Mouse (Mus musculus) spleen, postnatal 4 days (tissue): ENCODE measurements around the gene Rps27a.
"Not testable (repeated sequence)": the region's sequence is repeated elsewhere in the genome, so short reads cannot be mapped to it uniquely, and the experiment has no call there.

Experiments
- DNase-seq, 2 experiments: peaks; one replicate each; pipeline ENCODE4 v3.0.0; 2022; ENCODE audit warnings: low spot score in 2 of 2

Gene Rps27a

GRCm38 (mm10) chr11:29547752-29548503, at the start of gene Rps27a, which contains the start of gene Clhc1:
Gene Rps27a, minus strand, starts transcription at chr11:29548109.
Gene Clhc1, plus strand, starts transcription at chr11:29547950.
- peak; percentile 96 to 99 for DNase-seq

- DNase-seq: no peak
Measured at GRCm38 (mm10) chr11:29597159-29597558, 49.2 kb upstream of the Rps27a start.

GRCm38 (mm10) chr11:29595217-29595616, 47.3 kb upstream of the Rps27a start:
- DNase-seq: no peak

DNA sequence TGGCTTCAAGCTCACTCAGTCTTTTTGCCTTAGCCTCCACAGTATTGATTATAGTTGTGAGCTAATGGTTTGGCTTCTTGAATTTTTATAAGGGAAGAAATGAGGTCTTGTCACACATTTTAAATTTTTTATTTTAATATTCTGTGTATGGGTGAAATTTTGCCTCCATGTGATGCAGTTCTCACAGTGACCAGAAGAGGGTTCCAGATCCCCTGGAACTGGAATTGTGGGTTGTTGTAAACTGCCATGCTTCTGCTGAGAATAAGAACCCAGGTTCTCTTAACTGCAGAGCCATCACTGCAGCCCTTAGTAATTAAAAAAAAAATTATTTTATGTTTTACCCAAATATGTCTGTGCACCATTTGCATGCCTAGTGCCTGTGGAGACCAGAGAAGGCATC, 31.7 kb upstream of the Rps27a start:
- DNase-seq: no peak

- DNase-seq: no peak
Measured at GRCm38 (mm10) chr11:29572656-29573055, 24.7 kb upstream of the Rps27a start.

DNA sequence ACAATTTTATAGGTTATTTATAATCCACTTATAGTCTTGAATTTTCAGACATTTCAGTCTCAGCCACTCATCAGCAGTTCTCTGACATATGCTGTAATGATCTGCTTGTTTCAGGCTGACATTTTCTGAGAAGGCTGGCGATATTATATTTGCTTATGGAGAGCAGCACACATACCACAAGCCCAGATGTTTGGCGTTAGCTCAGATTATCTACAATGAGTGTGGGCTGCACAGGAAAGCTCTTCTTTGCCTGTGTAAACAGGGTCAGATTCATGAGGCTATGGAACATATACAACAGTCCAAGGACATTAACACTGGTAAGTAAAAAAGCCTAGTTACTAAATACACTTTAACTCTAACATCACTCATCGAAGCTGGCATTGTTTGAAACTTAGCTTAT, 23.6 kb upstream of the Rps27a start:
- no peak for DNase-seq

DNA sequence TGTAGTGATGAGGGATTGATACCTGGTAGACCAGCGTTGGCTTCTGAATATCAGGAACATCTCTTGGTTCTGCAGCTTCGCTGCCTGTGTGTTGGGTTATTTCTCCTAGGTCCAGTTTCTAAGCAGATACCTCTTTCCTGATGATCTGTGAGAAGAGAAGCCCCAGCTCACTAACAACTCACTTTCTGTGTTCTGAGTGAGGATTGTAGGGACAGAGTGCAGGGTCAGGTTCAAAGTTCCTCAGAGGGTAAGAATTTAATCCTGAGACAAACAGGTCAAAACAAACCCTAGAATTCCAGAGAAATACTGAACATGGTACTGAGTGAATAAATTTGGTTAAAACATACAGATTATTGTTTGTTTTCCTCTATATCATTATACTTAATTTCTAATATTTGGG, 15.5 kb upstream of the Rps27a start:
- DNase-seq: no peak

DNA sequence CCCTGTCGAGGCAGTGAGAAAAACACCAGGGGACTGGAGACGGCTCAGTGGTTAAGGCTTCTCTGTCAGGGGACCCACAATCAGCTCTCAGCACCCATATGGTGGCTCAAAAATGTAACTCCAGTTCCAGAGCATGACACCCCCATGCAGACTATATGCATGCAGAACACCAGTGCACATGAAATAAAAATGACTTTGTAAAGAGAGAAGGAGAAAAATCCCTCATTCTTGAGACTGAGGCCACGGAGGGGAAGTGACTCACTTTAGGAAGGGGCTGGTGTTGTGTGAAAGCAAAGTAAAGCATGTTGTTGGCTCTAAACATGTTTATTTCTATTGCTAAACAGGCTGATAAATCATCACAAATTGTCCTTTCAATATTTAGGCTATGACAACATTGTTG, 13.1 kb upstream of the Rps27a start:
- no peak for DNase-seq

DNA sequence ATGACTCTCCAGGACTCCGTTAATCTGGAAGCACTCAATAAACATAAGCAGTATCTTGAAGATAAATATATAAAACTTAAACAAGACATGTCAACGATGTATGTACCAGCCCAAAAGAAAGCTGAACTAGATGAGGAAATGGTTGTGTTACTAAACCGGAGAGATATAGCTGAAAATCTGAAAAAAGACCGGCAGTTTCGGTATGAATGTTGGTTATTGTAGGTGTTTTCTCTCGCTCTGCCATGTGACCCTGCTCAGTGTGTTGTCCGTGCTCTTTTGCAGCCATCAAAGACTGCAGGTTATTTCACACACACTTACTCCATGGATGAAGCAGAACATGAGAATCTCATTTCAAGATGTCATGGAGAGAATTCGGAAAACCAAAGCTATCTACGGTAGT, 12.5 kb upstream of the Rps27a start:
- DNase-seq: no peak

- DNase-seq: peak in 1 of 2 experiments; percentile 15
Measured at GRCm38 (mm10) chr11:29549425-29549778, 1.5 kb upstream of the Rps27a start.

DNA sequence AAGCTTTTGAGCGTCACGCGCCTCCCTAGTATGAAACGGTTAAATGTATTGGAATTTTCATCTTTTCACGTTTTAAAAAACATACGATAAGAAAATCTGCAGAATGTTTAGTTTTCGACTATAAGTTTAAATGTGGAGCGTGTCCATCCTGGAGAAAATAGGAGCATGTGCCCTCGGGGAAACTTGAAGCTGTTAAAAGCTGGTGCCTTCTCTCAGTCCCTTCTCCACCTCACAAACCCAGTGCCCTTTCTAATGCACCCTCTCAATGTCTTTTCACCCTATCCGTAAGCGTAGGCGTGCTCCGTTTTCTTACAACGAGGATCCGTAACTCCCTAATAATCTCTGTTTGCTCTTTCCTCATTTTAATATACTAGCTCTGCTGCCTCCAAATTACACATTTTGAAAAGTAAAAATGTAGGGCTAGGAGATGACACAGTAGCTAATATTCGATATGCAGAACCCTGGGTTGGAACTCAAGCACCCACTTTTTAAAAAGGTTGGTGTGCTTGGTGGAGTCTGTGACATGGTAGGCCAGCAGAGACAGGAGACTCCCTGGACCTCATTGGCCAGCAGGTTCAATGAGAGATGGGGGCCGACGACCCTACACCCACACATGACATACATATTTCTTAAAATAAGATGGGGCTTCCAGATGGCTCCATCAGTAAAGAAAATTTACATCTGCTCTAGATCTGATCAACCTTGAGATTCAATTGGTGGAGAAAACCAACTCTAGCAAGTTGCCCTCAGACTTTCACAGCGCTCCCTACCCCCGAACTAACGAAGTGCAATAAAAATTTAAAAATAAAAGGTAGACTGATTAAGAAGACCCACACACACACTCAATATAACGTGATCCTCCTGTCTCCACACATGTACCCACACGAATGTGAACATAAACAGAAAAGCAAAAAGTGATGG, 855 bp upstream of the Rps27a start:
- no peak for DNase-seq

DNA sequence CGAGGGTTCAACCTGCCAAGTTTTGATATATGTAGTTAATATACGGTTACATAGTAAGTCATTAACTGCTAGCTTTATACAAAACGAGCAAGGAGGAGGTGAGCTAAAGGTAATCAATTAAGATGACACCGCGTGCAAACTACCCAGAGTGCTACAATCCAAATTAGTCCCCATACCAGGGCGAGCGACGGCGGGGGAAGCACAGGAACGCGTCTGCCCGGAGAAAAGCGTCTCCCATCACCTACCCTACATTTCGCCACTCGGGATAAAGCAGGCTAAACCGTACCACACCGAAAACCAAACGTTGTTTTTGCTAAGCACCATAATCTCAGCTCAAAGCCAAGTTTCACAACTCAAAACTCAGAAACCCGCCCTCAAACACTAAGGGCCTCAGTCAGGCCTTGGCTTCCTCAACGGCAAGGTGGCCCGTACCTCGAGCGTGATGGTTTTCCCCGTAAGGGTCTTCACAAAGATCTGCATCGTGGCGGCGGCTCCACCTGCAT, 609 bp downstream of the Rps27a start:
- no peak for DNase-seq

GRCm38 (mm10) chr11:29546762-29547161, 1.1 kb downstream of the Rps27a start:
- no peak for DNase-seq

DNA sequence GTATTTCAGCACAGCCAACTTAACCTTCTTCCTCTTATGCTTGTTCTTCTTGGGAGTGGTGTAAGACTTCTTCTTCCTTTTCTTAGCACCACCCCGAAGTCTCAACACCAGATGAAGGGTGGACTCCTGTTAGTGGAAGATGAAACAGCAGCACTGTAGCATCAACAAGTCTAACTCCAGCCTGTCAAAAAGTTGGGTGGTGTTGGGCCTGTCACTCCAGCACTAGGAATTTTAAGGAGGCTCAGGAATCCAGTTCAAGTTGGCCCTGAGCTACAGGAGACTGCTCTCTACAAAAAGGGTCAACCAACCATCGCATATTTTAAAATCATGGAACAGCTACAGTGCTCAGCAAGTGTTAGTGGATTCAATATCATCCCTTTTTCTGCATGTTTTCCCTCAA, 1.6 kb downstream of the Rps27a start:
- not testable (repeated sequence) for DNase-seq

GRCm38 (mm10) chr11:29545150-29545752, 2.7 kb downstream of the Rps27a start:
- DNase-seq: not testable (repeated sequence)

- DNase-seq: no peak
Measured at GRCm38 (mm10) chr11:29544225-29544945, 3.5 kb downstream of the Rps27a start.

GRCm38 (mm10) chr11:29538201-29538600, 9.7 kb downstream of the Rps27a start:
- DNase-seq: no peak

GRCm38 (mm10) chr11:29525988-29526794, 21.7 kb downstream of the Rps27a start, which contains the start of gene Mtif2:
Gene Mtif2, plus strand, starts transcription at chr11:29526408.
- DNase-seq: peak; percentile 71 to 85

- peak; percentile 93 to 95 for DNase-seq
Measured at GRCm38 (mm10) chr11:29514682-29515412, 33.1 kb downstream of the Rps27a start, which contains the start of gene Prorsd1. Gene Prorsd1, minus strand, starts transcription at chr11:29515033.

DNA sequence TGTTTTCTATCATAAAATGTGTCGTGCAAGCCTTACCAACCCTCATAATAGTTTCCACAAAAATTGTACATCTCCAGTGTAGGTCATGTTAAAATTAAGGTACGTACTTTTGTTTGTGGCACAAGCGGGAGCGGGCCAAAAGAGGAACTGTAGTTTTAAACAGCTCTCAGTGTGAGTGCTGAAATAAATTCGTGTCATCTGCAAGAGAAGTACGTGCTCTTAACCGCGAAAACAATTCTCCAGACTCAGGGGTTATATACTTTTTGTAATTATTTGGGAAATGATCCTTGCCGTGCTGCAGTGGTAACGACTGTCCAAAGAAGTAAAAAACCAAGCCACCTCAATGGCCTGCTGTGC, 33.6 kb downstream of the Rps27a start:
- DNase-seq: no peak
